Mouse (Mus musculus): ENCODE results near the gene AI837181. TPM values are rescaled to one million over a fixed set of nuclear protein-coding genes. Genes with fewer than 3 reads are reported as not detected.

Gene AI837181
- polyA plus RNA-seq, 1 experiment, result 95.0 TPM

DNA sequence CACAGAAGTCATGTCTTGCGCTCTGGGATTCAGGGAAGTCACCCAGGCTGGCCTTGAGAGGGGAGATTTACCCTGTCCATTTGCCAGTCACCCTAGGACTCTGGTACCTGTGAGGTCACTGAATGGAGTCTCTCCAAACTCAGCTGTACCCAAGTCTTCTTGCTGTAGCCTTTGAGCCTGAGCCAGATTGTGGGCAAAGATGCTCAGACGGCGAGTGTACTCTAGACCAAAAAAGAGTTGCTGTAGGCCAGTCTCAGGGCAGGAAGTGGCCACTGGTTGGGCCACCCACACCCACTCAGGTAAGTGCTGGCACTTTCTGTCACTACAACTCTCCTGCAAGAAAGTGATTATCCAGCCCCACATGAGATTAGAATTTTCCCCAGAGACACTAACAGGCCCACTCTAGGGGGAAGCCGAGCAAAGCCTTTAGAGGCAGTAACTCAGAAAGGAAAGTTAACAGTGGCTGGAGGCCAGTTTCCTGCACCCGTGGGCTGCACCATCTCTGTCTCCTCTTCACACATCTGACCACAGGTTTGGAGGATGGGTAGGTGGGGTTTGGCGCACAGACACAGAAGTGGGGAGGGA is 42.1 kb downstream of the AI837181 start:
- no peak for DNase-seq (ENCODE audit: extremely low spot score in 1 of 2, low spot score in 1 of 2)

GRCm38 (mm10) chr19:5468374-5468773 is 43.4 kb downstream of the AI837181 start, which contains the start of gene Ctsw:
Gene Ctsw, minus strand, starts transcription at chr19:5468507.
- no peak for DNase-seq (ENCODE audit: extremely low spot score in 1 of 2, low spot score in 1 of 2)

DNA sequence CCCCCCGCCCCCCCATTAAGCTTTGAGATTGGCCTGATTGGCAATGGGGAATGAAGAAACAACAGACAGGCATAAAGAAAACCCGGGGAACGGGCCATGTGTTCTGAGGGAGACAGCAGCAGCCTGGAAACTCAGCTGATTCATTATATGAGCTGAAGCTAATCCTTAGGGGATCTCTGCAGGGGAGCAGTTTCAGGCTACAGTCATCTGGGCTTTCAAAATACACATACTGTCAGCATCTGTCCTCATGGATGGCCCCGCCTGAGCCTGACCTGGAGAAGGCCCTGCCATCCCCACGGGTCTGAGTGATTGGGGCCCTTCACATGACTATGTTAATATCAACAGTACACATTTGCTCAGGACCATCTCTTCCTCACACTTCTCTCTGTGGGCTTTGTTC is 46.9 kb downstream of the AI837181 start:
- no peak for DNase-seq (ENCODE audit: extremely low spot score in 1 of 2, low spot score in 1 of 2)

- DNase-seq (ENCODE audit: extremely low spot score in 1 of 2, low spot score in 1 of 2), result no peak
Measured at GRCm38 (mm10) chr19:5472857-5473256, 47.9 kb downstream of the AI837181 start.

GRCm38 (mm10) chr19:5473720-5474119 is 48.8 kb downstream of the AI837181 start, which contains the start of gene Efemp2:
Gene Efemp2, plus strand, starts transcription at chr19:5473954.
- peak in 1 of 2 experiments; percentile 70 for DNase-seq (ENCODE audit: extremely low spot score in 1 of 2, low spot score in 1 of 2)

DNA sequence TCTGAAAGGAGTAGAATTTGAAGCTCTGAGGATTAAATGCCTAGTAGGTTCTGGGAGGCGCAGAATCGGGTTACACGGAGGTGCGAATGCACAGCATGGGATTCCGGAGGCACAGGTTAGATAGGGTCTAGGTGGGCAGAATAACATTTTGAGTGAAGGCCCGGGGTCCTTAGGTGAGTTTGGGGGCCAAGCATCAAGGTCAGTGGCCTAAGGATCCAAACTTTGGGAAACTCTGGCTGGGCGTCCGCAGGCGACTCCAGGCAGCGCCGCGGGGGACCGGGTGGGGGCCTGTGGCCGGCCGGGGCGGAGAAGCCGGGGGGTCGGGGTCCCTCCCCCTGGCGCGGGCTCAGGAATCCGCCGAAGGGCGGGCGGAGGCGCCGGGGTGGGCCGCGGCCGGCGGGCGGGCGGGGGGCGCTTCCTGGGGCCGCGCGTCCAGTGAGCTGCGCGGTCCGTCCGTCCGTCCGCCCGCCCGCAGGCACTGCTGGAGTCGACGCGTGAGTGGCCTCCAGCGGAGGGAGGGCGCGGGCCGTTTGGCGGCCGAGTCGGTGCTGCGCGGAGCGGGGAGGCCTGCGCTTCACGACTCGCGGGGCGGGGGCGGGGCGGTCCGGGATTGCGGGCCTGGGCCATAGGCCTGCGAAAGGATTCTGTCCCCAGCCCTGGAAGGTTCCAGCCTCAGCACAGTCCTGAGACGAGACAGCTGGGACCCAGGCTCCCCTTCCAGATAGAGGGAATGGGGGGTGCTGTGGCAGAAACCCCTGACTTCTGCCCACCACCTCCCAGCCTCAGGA is 49.5 kb downstream of the AI837181 start:
- no peak for DNase-seq (ENCODE audit: extremely low spot score in 1 of 2, low spot score in 1 of 2)

DNA sequence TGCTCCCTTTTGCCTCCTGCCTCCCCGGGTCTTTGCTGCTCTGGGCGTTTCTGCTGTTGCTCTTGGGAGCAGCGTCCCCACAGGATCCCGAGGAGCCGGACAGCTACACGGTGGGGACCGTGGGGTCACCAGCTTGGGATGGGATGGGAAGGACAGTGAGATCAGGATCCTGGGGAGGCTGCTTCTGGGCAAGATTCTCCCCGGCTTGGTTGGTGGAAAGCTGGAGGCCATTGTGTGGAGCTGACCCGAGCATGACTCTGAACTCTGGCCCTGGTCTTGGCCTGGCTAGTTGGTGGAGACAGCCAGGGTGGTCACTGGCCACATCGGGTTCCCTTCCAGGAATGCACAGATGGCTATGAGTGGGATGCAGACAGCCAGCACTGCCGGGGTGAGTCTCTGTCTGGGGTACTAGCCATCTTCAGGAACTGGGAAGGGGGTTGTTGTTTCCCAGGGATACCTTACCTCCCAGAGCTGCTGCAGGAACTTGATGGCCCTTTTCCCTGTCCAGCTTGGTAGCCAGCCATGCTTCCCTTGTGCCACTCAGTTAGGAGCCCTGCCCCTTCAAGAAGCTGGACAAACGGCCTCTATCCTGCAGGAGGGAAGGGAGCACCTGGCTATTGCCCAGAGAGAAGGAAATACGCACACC is 50.2 kb downstream of the AI837181 start:
- DNase-seq (ENCODE audit: extremely low spot score in 1 of 2, low spot score in 1 of 2), result no peak

Other genes starting within 250 kb of the AI837181 start
- 43.3 and 47.3 TPM in 2 replicates for gene Pacs1, start 152.0 kb upstream of the AI837181 start, polyA plus RNA-seq (2012; rRNA removed)
- gene Sf3b2, start 129.7 kb upstream of the AI837181 start, polyA plus RNA-seq (2012; rRNA removed), result 168 and 172 TPM in 2 replicates
- 61.5 and 70.3 TPM in 2 replicates for gene Gal3st3, start 126.8 kb upstream of the AI837181 start, polyA plus RNA-seq (2012; rRNA removed)
- gene Catsper1, start 89.4 kb upstream of the AI837181 start, polyA plus RNA-seq (2012; rRNA removed), result not detected in 2 replicates
- 9.6 and 10.2 TPM in 2 replicates for gene Cst6, start 75.6 kb upstream of the AI837181 start, polyA plus RNA-seq (2012; rRNA removed)
- gene Eif1ad, start 58.4 kb upstream of the AI837181 start, polyA plus RNA-seq (2012; rRNA removed), result 25.4 and 27.0 TPM in 2 replicates
- 95.2 and 99.8 TPM in 2 replicates for gene Banf1, start 58.0 kb upstream of the AI837181 start, polyA plus RNA-seq (2012; rRNA removed)
- gene Sart1, start 36.4 kb upstream of the AI837181 start, polyA plus RNA-seq (2012; rRNA removed), result 70.5 and 85.4 TPM in 2 replicates
- gene Tsga10ip, start 22.6 kb upstream of the AI837181 start, polyA plus RNA-seq (2012; rRNA removed), result not detected in 2 replicates
- gene Drap1, start 165 bp upstream of the AI837181 start, polyA plus RNA-seq (2012; rRNA removed), result 305 and 342 TPM in 2 replicates
- gene Fosl1, start 22.4 kb downstream of the AI837181 start, polyA plus RNA-seq (2012; rRNA removed), result 0.06 and 0.19 TPM in 2 replicates
- 22.4 and 24.7 TPM in 2 replicates for gene Ccdc85b, start 32.8 kb downstream of the AI837181 start, polyA plus RNA-seq (2012; rRNA removed)
- gene Fibp, start 35.5 kb downstream of the AI837181 start, polyA plus RNA-seq (2012; rRNA removed), result 130 and 142 TPM in 2 replicates
- 0.38 and 0.40 TPM in 2 replicates for gene Ctsw, start 43.4 kb downstream of the AI837181 start, polyA plus RNA-seq (2012; rRNA removed)
- gene Efemp2, start 48.8 kb downstream of the AI837181 start, polyA plus RNA-seq (2012; rRNA removed), result 36.5 and 37.4 TPM in 2 replicates
- 42.4 TPM in 2 replicates for gene Mus81, start 63.3 kb downstream of the AI837181 start, polyA plus RNA-seq (2012; rRNA removed)
- gene Cfl1, start 65.3 kb downstream of the AI837181 start, polyA plus RNA-seq (2012; rRNA removed), result 1,335 and 1,444 TPM in 2 replicates
- gene 1700020D05Rik, start 78.6 kb downstream of the AI837181 start, polyA plus RNA-seq (2012; rRNA removed), result 5.4 and 5.9 TPM in 2 replicates
- gene Snx32, start 85.4 kb downstream of the AI837181 start, polyA plus RNA-seq (2012; rRNA removed), result 152 and 164 TPM in 2 replicates
- 0.04 TPM in 2 replicates for gene Ovol1, start 135.5 kb downstream of the AI837181 start, polyA plus RNA-seq (2012; rRNA removed)
- gene Ap5b1, start 142.9 kb downstream of the AI837181 start, polyA plus RNA-seq (2012; rRNA removed), result 2.5 and 2.8 TPM in 2 replicates
- 50.2 and 56.5 TPM in 2 replicates for gene Rnaseh2c, start 176.7 kb downstream of the AI837181 start, polyA plus RNA-seq (2012; rRNA removed)
- gene Kat5, start 185.1 kb downstream of the AI837181 start, polyA plus RNA-seq (2012; rRNA removed), result 109 and 111 TPM in 2 replicates
- 32.6 and 33.4 TPM in 2 replicates for gene Rela, start 212.3 kb downstream of the AI837181 start, polyA plus RNA-seq (2012; rRNA removed)
- gene Sipa1, start 238.6 kb downstream of the AI837181 start, polyA plus RNA-seq (2012; rRNA removed), result 18.0 and 24.0 TPM in 2 replicates

Measured in frontal cortex, adult 2 months (tissue).